Mouse (Mus musculus): ENCODE data around the gene Slc1a5.

Gene Slc1a5

DNA sequence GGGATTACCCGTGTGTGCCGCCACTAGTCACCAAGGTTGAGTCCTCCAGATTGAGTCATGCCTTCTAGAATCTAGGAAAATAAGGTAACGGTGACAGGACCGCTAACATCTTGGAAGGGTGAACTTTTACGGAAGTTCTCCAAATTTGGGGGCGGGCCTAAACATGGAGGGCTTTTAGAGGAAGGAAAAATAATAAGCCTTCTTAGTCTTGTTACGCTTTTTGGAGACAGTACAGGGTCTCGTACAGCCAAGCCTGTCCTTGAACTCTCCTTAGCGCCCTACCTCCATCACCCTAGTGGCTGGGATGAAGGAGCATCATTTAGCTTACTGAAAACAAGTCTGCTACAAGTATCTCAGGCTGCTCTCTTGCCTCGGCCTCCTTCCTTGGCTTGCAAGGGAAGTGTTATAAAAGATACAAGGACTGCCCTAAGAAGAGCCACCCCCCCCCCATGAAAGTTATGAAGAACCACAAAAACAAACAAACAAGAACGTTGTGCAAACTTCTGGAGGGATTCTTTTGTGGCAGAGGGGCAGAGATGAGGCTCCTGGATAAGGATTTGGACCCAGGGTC is 1.5 kb downstream of the Slc1a5 start:
- no peak for DNase-seq (ENCODE audit: low read depth, low spot score)

GRCm38 (mm10) chr7:16783224-16783688 is 2.1 kb downstream of the Slc1a5 start:
- peak; percentile 25 for DNase-seq (ENCODE audit: low read depth, low spot score)

GRCm38 (mm10) chr7:16783758-16784415 is 2.7 kb downstream of the Slc1a5 start:
- DNase-seq (ENCODE audit: low read depth, low spot score) = peak; percentile 63

GRCm38 (mm10) chr7:16784498-16784976 is 3.4 kb downstream of the Slc1a5 start:
- DNase-seq (ENCODE audit: low read depth, low spot score) = peak; percentile 21

GRCm38 (mm10) chr7:16785541-16786083 is 4.5 kb downstream of the Slc1a5 start:
- no peak for DNase-seq (ENCODE audit: low read depth, low spot score)

- DNase-seq (ENCODE audit: low read depth, low spot score) = no peak
Measured at GRCm38 (mm10) chr7:16792316-16792715, 11.2 kb downstream of the Slc1a5 start.

DNA sequence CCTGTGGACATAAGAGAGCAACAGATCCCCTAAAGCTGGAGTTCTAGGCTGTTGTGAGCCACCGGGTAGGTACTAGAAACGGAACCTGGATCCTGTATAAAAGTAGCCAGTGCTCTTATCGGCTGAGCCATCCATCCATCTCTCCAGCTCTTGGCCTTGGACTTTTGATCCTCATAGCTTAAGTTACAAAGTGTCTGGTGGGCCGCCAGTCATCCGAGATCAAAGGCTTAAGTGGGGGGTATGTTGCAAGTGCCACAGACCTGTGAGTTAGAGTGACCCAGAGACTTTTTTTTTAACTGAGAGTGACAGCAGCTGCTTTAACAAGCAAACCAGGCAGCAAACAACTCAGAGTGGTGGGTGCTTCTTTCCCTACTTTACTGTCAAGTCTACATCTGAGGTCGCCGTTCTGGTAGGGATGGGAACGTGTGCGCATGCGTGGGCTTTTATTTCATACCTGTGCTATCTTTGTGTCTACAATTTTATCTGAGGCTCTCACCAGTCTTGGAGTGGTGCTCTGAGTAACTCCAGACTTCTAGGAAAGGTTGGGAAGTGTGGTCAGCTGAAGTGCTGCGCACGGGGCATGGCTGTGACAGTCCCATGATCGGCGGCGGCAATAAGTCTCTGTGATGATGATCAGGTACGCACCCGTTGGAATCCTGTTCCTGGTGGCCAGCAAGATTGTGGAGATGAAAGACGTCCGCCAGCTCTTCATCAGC is 12.0 kb downstream of the Slc1a5 start:
- no peak for DNase-seq (ENCODE audit: low read depth, low spot score)

- no peak for DNase-seq (ENCODE audit: low read depth, low spot score)
Measured at GRCm38 (mm10) chr7:16794886-16795285, 13.7 kb downstream of the Slc1a5 start.

DNA sequence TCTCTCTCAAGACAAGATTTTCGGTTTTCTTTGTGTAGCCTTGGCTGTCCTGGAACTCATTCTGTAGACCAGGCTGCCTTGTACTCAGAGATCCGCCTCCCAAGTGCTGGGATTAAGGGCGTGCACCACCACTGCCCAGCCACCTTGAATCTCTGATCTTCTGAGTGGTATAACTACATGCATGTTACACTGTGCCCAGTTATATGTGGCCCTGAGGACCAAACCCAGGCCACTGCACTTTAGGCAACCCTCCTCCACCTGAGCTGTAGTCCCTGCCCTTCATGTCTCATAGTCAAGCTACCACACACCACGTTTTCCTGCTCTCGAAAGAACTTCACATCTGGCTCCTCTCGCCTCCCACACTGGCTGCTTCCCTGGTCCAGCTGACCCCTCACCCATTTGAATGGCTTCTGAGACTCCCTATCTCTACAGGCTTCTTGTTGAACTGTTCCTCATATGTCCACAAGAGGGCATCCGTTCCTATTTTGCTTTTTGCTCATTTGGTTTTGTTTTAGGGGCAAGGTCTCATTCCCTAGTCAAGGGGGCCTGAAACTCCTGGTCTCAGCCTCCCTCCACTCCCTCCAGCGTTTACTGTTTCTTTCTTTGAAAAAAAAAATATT is 23.4 kb downstream of the Slc1a5 start:
- no peak for DNase-seq (ENCODE audit: low read depth, low spot score)

GRCm38 (mm10) chr7:16807936-16808335 is 26.8 kb downstream of the Slc1a5 start:
- DNase-seq (ENCODE audit: low read depth, low spot score) = no peak

GRCm38 (mm10) chr7:16808647-16809046 is 27.5 kb downstream of the Slc1a5 start:
- no peak for DNase-seq (ENCODE audit: low read depth, low spot score)

DNA sequence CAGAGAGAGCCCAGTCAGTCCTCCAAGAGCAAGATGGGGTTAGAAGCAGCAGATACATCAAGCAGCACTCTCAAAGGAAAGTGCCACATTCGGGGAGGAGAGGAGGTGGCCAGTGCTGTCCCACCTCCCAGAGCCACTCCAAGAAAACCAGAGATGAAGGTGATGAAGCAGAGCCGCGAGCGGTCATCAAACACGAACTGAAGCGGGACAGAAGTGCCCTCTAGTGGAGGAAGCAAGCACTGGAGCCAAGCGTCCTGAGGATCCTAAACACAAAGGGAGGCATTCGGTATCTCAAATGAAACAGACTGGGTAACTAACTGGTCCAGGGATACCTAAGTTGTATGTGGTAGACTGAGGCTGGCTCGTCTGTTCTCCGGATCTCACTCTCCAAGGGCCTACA is 28.6 kb downstream of the Slc1a5 start:
- DNase-seq (ENCODE audit: low read depth, low spot score) = peak; percentile 41

DNA sequence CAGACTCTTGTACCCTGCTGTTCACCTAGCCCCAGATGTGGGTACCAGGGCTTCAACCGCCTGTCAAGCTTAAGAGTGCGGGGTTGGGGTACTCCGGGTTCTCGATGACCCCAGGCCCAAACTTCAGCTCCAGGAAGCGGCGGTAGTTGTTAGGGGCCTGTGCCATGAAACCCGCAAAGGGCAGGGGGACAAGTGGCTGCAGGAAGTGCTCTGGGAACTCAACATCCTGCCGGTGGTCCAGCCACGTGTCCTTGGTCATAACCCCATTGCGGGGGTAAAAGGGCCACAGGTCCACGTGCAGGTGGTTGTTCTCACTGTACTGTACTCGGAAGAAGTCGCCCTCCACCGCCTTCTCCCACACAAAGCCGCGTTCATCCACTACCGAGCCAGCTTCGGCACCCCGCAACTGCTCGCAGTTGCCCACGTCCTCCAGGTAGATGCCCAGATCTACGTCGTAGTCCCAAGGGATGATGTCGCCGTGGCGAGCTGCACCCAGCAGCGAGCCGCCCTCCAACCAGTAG is 29.3 kb downstream of the Slc1a5 start:
- no peak for DNase-seq (ENCODE audit: low read depth, low spot score)

GRCm38 (mm10) chr7:16810920-16811648 is 29.9 kb downstream of the Slc1a5 start:
- no peak for DNase-seq (ENCODE audit: low read depth, low spot score)

- DNase-seq (ENCODE audit: low read depth, low spot score) = no peak
Measured at GRCm38 (mm10) chr7:16811649-16812070, 30.5 kb downstream of the Slc1a5 start.

DNA sequence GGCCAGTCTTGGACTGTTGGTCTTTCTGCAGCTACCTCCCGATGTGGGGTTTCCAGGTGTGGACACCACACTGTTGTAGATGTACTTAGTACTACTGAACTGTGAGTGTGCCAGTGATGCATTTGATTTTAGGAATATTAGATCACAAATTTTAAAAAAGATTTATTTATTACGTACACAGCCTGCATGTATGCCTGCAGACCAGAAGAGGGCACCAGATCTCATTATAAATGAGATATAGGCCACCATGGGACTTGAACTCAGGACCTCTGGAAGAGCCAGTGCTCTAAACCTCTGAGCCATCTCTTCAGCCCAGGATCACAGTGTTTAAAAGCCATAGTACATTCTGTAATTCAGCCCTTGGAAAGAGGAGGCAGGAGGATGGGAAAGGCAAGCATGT is 31.4 kb downstream of the Slc1a5 start:
- no peak for DNase-seq (ENCODE audit: low read depth, low spot score)

GRCm38 (mm10) chr7:16815351-16815941 is 34.3 kb downstream of the Slc1a5 start, which contains the start of gene Strn4:
Gene Strn4 (plus strand): TSS chr7:16815889.
- DNase-seq (ENCODE audit: low read depth, low spot score) = no peak

- peak; percentile 71 for DNase-seq (ENCODE audit: low read depth, low spot score)
Measured at GRCm38 (mm10) chr7:16816078-16816474, 34.9 kb downstream of the Slc1a5 start.

DNA sequence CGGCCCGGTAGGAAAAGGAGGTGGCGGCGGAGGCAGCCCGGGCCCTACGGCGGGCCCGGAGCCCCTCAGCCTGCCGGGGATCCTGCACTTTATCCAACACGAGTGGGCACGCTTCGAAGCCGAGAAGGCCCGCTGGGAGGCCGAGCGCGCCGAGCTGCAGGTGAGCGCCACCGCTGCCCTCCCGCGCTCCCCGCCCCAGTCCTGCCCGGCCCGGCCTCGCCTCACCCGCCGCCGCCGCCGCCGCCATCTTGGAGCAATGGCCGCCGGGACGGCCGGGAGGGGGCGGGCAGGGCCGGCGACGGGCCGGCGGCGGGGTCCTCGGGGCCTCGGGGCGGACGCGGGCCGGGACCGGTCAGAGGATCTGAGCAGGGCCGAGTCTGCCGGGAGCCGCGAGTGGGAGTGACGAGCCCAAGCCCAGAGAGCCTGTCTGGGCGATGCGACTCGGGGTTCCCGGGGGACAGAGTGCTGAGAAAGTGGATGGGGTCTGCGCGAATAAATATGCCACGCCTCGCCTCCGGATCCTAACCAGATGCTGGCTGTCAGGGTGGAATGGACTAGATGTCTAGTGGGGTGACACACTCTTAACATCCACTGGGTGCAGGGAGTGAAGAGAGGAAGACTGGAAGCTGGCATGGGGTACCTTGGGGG is 35.5 kb downstream of the Slc1a5 start, which contains the start of gene Fkrp:
Fkrp (minus strand) TSS at position 258 of the 648 bp plus-strand sequence.
- no peak for DNase-seq (ENCODE audit: low read depth, low spot score)

DNA sequence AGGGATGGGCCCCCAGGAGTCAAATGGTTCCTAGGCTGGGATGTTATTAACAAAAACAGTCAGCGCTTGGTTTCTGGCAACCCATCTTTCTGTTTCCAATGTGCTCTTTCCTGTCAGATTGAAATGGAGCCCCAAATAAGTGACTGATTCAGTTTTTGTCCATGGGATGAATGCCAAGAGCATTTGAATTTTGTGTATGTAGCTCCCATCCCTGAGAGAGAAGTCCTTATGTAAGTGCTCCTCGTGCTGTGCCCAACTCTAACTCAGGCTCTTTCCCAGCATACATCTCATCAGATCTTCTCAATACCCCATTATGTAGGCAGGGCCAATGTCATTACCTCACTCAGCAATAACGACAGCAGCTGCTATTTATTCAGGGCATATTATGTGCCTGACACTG is 36.6 kb downstream of the Slc1a5 start:
- DNase-seq (ENCODE audit: low read depth, low spot score) = no peak

Data from skeletal muscle tissue, adult 2 months (tissue).